12 mouse cellular contexts compared by ENCODE assay signal in the genomic region with DNA sequence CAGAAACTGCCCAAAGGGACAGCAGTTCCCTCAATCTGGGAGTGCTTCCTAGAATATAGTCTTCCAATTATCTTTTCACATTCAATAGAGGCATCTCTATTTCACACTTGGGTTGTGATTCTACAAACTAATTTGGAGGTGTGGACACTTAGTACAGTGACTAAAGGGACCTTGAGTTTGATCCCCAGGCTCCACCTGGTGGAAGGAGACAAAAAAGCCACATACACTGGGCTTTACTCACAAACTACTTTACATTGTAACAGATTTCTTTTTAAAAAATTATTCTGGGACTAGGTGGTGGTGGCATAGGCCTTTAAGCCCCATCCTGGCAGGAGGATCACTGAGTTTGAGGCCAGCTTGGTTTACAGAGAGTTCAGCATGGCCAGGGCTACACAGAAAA. TPM values are rescaled to one million over a fixed set of nuclear protein-coding genes. Genes with fewer than 3 reads are reported as not detected.
DNase-seq lines count a peak whose midpoint lies in the region; ATAC-seq and TF ChIP-seq lines count a peak whose summit lies in the region.
"Had no signal": no experiment of that assay in that cellular context is flagged by ENCODE, and none has a peak within 500 bp of the region (broad histone marks: within the 10 kb centered on the region; RNA-seq: fewer than 3 reads in every experiment).

No protein-coding gene starts in this region.

- DNase-seq in forebrain, postnatal 0 days, result no peak
- peak; percentile 4 for DNase-seq in kidney, postnatal 14 days
- no peak for DNase-seq in kidney, adult 11 months
- no peak for DNase-seq in midbrain, postnatal 0 days (ENCODE audit: low spot score)
- DNase-seq in embryonic facial prominence, embryonic 10.5 days (ENCODE audit: low spot score), result peak; percentile 7
- DNase-seq in adrenal gland, adult 2 months, result no peak
- DNase-seq: embryo, embryonic 11 days had no signal

- no peak overlapping the region for H3K4me3 ChIP-seq in forebrain, postnatal 0 days (ENCODE audit: low read depth, low read length)
- no peak overlapping the region for H3K4me3 ChIP-seq in forebrain, embryonic 12.5 days (replicated peaks)
- H3K4me3 ChIP-seq in midbrain, postnatal 0 days (ENCODE audit: low read depth, low read length), result no peak overlapping the region
- H3K4me3 ChIP-seq in midbrain, embryonic 16.5 days (ENCODE audit: low read depth, low read length), result no peak overlapping the region
- H3K4me3 ChIP-seq in embryonic facial prominence, embryonic 10.5 days, result no peak overlapping the region
- H3K4me3 ChIP-seq: limb, embryonic 13.5 days had no signal

- no peak overlapping the region for H3K9ac ChIP-seq in forebrain, postnatal 0 days
- no peak overlapping the region for H3K9ac ChIP-seq in forebrain, embryonic 12.5 days
- H3K9ac ChIP-seq in midbrain, postnatal 0 days (replicated peaks; ENCODE audit: low read length, poor library complexity, severe bottlenecking), result no peak overlapping the region
- no peak overlapping the region for H3K9ac ChIP-seq in midbrain, embryonic 16.5 days (ENCODE audit: low read depth, low read length)
- H3K9ac ChIP-seq: limb, embryonic 13.5 days had no signal

- 0 out of 2 replicates have a peak, but pooled peaks have one; percentile 22 for TF ChIP-seq CTCF in forebrain, postnatal 0 days (IDR thresholded peaks at IDR 0.05; ENCODE audit: low read depth)
- TF ChIP-seq CTCF in midbrain, postnatal 0 days (IDR thresholded peaks at IDR 0.05), result peak; percentile 53

- ATAC-seq in forebrain, postnatal 0 days, result no peak
- ATAC-seq in forebrain, embryonic 12.5 days (ENCODE audit: low FRiP score), result no peak
- ATAC-seq in midbrain, postnatal 0 days (ENCODE audit: low FRiP score), result no peak
- no peak for ATAC-seq in midbrain, embryonic 16.5 days

- no peaks in the 10 kb centered on the region for H3K9me3 ChIP-seq in forebrain, postnatal 0 days (ENCODE audit: low read length)
- H3K9me3 ChIP-seq in forebrain, embryonic 12.5 days, result no peaks in the 10 kb centered on the region
- H3K9me3 ChIP-seq in midbrain, postnatal 0 days (ENCODE audit: low read length), result no peaks in the 10 kb centered on the region
- H3K9me3 ChIP-seq in midbrain, embryonic 16.5 days (replicated peaks; ENCODE audit: control insufficient read depth, low read length, poor library complexity, severe bottlenecking), result no peaks in the 10 kb centered on the region
- H3K9me3 ChIP-seq in embryonic facial prominence, embryonic 10.5 days, result no peaks in the 10 kb centered on the region
- H3K9me3 ChIP-seq: limb, embryonic 13.5 days had no signal

- H3K36me3 ChIP-seq in forebrain, postnatal 0 days (ENCODE audit: insufficient read depth), result peaks cover 50% of the 10 kb centered on the region
- peaks cover 54% of the 10 kb centered on the region for H3K36me3 ChIP-seq in forebrain, embryonic 12.5 days (replicated peaks)
- peaks cover 40% of the 10 kb centered on the region for H3K36me3 ChIP-seq in midbrain, postnatal 0 days (ENCODE audit: insufficient read depth, low read length)
- peaks cover 44% of the 10 kb centered on the region for H3K36me3 ChIP-seq in midbrain, embryonic 16.5 days (ENCODE audit: control insufficient read depth, insufficient read depth, low read length)
- peaks cover 63% of the 10 kb centered on the region for H3K36me3 ChIP-seq in embryonic facial prominence, embryonic 10.5 days (replicated peaks)

- no peaks in the 10 kb centered on the region for H3K4me1 ChIP-seq in forebrain, postnatal 0 days (ENCODE audit: insufficient read depth)
- H3K4me1 ChIP-seq in forebrain, embryonic 12.5 days, result no peaks in the 10 kb centered on the region
- H3K4me1 ChIP-seq in midbrain, postnatal 0 days (ENCODE audit: insufficient read depth, low read length), result no peaks in the 10 kb centered on the region
- no peaks in the 10 kb centered on the region for H3K4me1 ChIP-seq in midbrain, embryonic 16.5 days (ENCODE audit: control insufficient read depth, insufficient read depth, low read length)
- peaks cover 9% of the 10 kb centered on the region for H3K4me1 ChIP-seq in embryonic facial prominence, embryonic 10.5 days
- H3K4me1 ChIP-seq: limb, embryonic 13.5 days had no signal

- no peaks in the 10 kb centered on the region for H3K27me3 ChIP-seq in forebrain, postnatal 0 days (ENCODE audit: insufficient read depth, low read length)
- no peaks in the 10 kb centered on the region for H3K27me3 ChIP-seq in forebrain, embryonic 12.5 days
- H3K27me3 ChIP-seq in midbrain, postnatal 0 days (ENCODE audit: insufficient read depth, low read length), result no peaks in the 10 kb centered on the region
- no peaks in the 10 kb centered on the region for H3K27me3 ChIP-seq in midbrain, embryonic 16.5 days (ENCODE audit: control insufficient read depth, insufficient read depth, low read depth, low read length)
- H3K27me3 ChIP-seq in embryonic facial prominence, embryonic 10.5 days (replicated peaks; ENCODE audit: low read depth, poor library complexity, severe bottlenecking), result no peaks in the 10 kb centered on the region
- H3K27me3 ChIP-seq: limb, embryonic 13.5 days had no signal

- H3K4me2 ChIP-seq in forebrain, postnatal 0 days (ENCODE audit: low read depth), result no peak overlapping the region
- no peak overlapping the region for H3K4me2 ChIP-seq in forebrain, embryonic 12.5 days
- H3K4me2 ChIP-seq in midbrain, postnatal 0 days (ENCODE audit: low read depth, low read length, poor library complexity, severe bottlenecking), result no peak overlapping the region
- H3K4me2 ChIP-seq in midbrain, embryonic 16.5 days (ENCODE audit: low read length), result no peak overlapping the region
- H3K4me2 ChIP-seq: heart, embryonic 11.5 days; limb, embryonic 13.5 days had no signal

- H3K27ac ChIP-seq in forebrain, postnatal 0 days (ENCODE audit: low read depth, low read length), result no peak overlapping the region
- no peak overlapping the region for H3K27ac ChIP-seq in forebrain, embryonic 12.5 days
- H3K27ac ChIP-seq in midbrain, postnatal 0 days (ENCODE audit: low read depth, low read length), result no peak overlapping the region
- no peak overlapping the region for H3K27ac ChIP-seq in midbrain, embryonic 16.5 days (ENCODE audit: low read length)
- no peak overlapping the region for H3K27ac ChIP-seq in embryonic facial prominence, embryonic 10.5 days (replicated peaks)
- H3K27ac ChIP-seq: limb, embryonic 13.5 days; macrophage had no signal

RNA-seq across cellular contexts. Expression of gene F2rl3, which starts 3.4 kb away (rescaled TPM):
- total RNA-seq in forebrain, postnatal 0 days (2014; rRNA removed), result 0.24 and 0.46 TPM in 2 replicates
- 0.24 and 0.40 TPM in 2 replicates for polyA plus RNA-seq in forebrain, postnatal 0 days (2015; fragmentation: Nextera tagmentation; extraction: Ambion mirVana)
- polyA plus RNA-seq in forebrain, embryonic 12.5 days (2016; fragmentation: Nextera tagmentation; extraction: Ambion mirVana), result 0.55 and 0.98 TPM in 2 replicates
- 0.28 and 0.49 TPM in 2 replicates for total RNA-seq in midbrain, postnatal 0 days (2014; rRNA removed)
- 0.28 and 0.34 TPM in 2 replicates for polyA plus RNA-seq in midbrain, postnatal 0 days (2015; fragmentation: Nextera tagmentation; extraction: Ambion mirVana)
- polyA plus RNA-seq in midbrain, embryonic 16.5 days (2015; fragmentation: Nextera tagmentation; extraction: Ambion mirVana), result 0.39 and 0.48 TPM in 2 replicates
- polyA plus RNA-seq in embryonic facial prominence, embryonic 10.5 days (2016; fragmentation: Nextera tagmentation; extraction: Ambion mirVana), result 2.0 and 2.1 TPM in 2 replicates
- 1 to 10 TPM; 1.1 to 2.1 TPM for total RNA-seq in adrenal gland, adult 2 months (2021)
- polyA plus RNA-seq in adrenal gland, adult 2 months (2012; rRNA removed), result 10.2 and 13.4 TPM in 2 replicates
- polyA plus RNA-seq: macrophage had no signal

RNA-seq across cellular contexts. Expression of gene Sin3b, which starts 35.2 kb away (rescaled TPM):
- total RNA-seq in forebrain, postnatal 0 days (2014; rRNA removed), result 219 and 237 TPM in 2 replicates
- polyA plus RNA-seq in forebrain, postnatal 0 days (2015; fragmentation: Nextera tagmentation; extraction: Ambion mirVana), result 289 and 331 TPM in 2 replicates
- polyA plus RNA-seq in forebrain, embryonic 12.5 days (2016; fragmentation: Nextera tagmentation; extraction: Ambion mirVana), result 151 and 152 TPM in 2 replicates
- 210 and 256 TPM in 2 replicates for total RNA-seq in midbrain, postnatal 0 days (2014; rRNA removed)
- 231 and 234 TPM in 2 replicates for polyA plus RNA-seq in midbrain, postnatal 0 days (2015; fragmentation: Nextera tagmentation; extraction: Ambion mirVana)
- polyA plus RNA-seq in midbrain, embryonic 16.5 days (2015; fragmentation: Nextera tagmentation; extraction: Ambion mirVana), result 173 and 175 TPM in 2 replicates
- polyA plus RNA-seq in embryonic facial prominence, embryonic 10.5 days (2016; fragmentation: Nextera tagmentation; extraction: Ambion mirVana), result 142 and 149 TPM in 2 replicates
- total RNA-seq in adrenal gland, adult 2 months (2021), result 100 to 1,000 TPM; 123 to 245 TPM
- 174 and 270 TPM in 2 replicates for polyA plus RNA-seq in adrenal gland, adult 2 months (2012; rRNA removed)

Comparison
In these comparisons a context has a peak if more than half of its experiments do, and no peak if none do; other contexts are left out.
1. DNase-seq: peak in kidney, postnatal 14 days (single experiment) and embryonic facial prominence, embryonic 10.5 days (single experiment); none in forebrain, postnatal 0 days (single experiment), kidney, adult 11 months (single experiment), midbrain, postnatal 0 days (single experiment) and adrenal gland, adult 2 months (single experiment).